Mouse (Mus musculus) adrenal gland (tissue): ENCODE results near the gene Cdk2ap2.
"Not testable (repeated sequence)": the region's sequence is repeated elsewhere in the genome, so short reads cannot be mapped to it uniquely, and the experiment has no call there.

Experiments used
- intact Hi-C: fragments of 180-260 bp; cut with DNase I; formaldehyde crosslinking; loops from one replicate; pipeline ENCODE4 v1.15.1; 2025

The Cdk2ap2 gene

GRCm38 (mm10) chr19:4131768-4132167 lies 34.8 kb downstream of the Cdk2ap2 start:
- intact Hi-C loops, result loop anchor here (5.0 kb wide), 1 partner anchor 34 kb away; the partner anchor contains the start of genes Cdk2ap2 and Pitpnm1

- intact Hi-C loops, result loop anchor here (5.0 kb wide), 1 partner anchor 37 kb away; the partner anchor contains the start of genes Cdk2ap2 and Pitpnm1
These were observed 37.4 kb downstream of the Cdk2ap2 start for GRCm38 (mm10) chr19:4134354-4134753.

- intact Hi-C loops, result not testable (repeated sequence)
These were observed 38.4 kb downstream of the Cdk2ap2 start for GRCm38 (mm10) chr19:4135229-4135962.

- intact Hi-C loops, result not testable (repeated sequence)
These were observed 39.0 kb downstream of the Cdk2ap2 start for GRCm38 (mm10) chr19:4135963-4136345.

- intact Hi-C loops, result no loop called here
These were observed 39.5 kb downstream of the Cdk2ap2 start for GRCm38 (mm10) chr19:4136463-4136862.

GRCm38 (mm10) chr19:4137913-4138312 lies 40.9 kb downstream of the Cdk2ap2 start:
- intact Hi-C loops, result no loop called here

GRCm38 (mm10) chr19:4139446-4139845 lies 42.5 kb downstream of the Cdk2ap2 start, which contains the start of gene Gpr152:
Gene Gpr152, plus strand, starts transcription at chr19:4139787.
- intact Hi-C loops, result no loop called here

- intact Hi-C loops, result loop anchor here (5.0 kb wide), 1 partner anchor 38 kb away; no protein-coding TSS in a partner anchor
These were observed 43.2 kb downstream of the Cdk2ap2 start for GRCm38 (mm10) chr19:4140147-4140546.

GRCm38 (mm10) chr19:4142416-4143173 lies 45.6 kb downstream of the Cdk2ap2 start:
- intact Hi-C loops, result loop anchor here (5.0 kb wide), 1 partner anchor 40 kb away; no protein-coding TSS in a partner anchor

- intact Hi-C loops, result loop anchor here (5.0 kb wide), 1 partner anchor 42 kb away; no protein-coding TSS in a partner anchor
These were observed 46.8 kb downstream of the Cdk2ap2 start, which contains the start of gene Cabp4 for GRCm38 (mm10) chr19:4143759-4144268. Gene Cabp4, minus strand, starts transcription at chr19:4144033.

- intact Hi-C loops, result loop anchor here (5.0 kb wide), 1 partner anchor 43 kb away; no protein-coding TSS in a partner anchor
These were observed 47.8 kb downstream of the Cdk2ap2 start for GRCm38 (mm10) chr19:4144550-4145498.

- intact Hi-C loops, result loop anchor here (2.0 kb wide), 1 partner anchor 19 kb away; no protein-coding TSS in a partner anchor
These were observed 49.0 kb downstream of the Cdk2ap2 start for GRCm38 (mm10) chr19:4145936-4146335.

- intact Hi-C loops, result loop anchor here (2.0 kb wide), 1 partner anchor 20 kb away; no protein-coding TSS in a partner anchor
These were observed 49.5 kb downstream of the Cdk2ap2 start for GRCm38 (mm10) chr19:4146366-4147021.

- intact Hi-C loops, result loop anchor here (2.0 kb wide), 1 partner anchor 20 kb away; no protein-coding TSS in a partner anchor
These were observed 50.0 kb downstream of the Cdk2ap2 start for GRCm38 (mm10) chr19:4147022-4147405.

GRCm38 (mm10) chr19:4147782-4148490 lies 51.0 kb downstream of the Cdk2ap2 start:
- intact Hi-C loops, result loop anchor here (2.0 kb wide), 1 partner anchor 21 kb away; no protein-coding TSS in a partner anchor

- intact Hi-C loops, result no loop called here
These were observed 51.5 kb downstream of the Cdk2ap2 start, which contains the start of gene Coro1b for GRCm38 (mm10) chr19:4148491-4148806. Gene Coro1b, plus strand, starts transcription at chr19:4148619.
